13 mouse cellular contexts compared by ENCODE assay signal in genomic region chr10:4046496-4046895, GRCm38 (mm10).
A peak's percentile ranks its signal among the peaks of the same experiment; 100 is the strongest.
DNase-seq lines count a peak whose midpoint lies in the region; ATAC-seq and TF ChIP-seq lines count a peak whose summit lies in the region.
"Had no signal": no experiment of that assay in that cellular context is flagged by ENCODE, and none has a peak within 500 bp of the region (broad histone marks: within the 10 kb centered on the region; RNA-seq: fewer than 3 reads in every experiment).

No protein-coding gene starts in this region.

- no peak overlapping the region for H3K9ac ChIP-seq in intestine, embryonic 14.5 days (ENCODE audit: low read length)
- no peak overlapping the region for H3K9ac ChIP-seq in intestine, postnatal 0 days (ENCODE audit: low read depth, low read length)
- H3K9ac ChIP-seq in heart, embryonic 16.5 days (ENCODE audit: low read length): no peak overlapping the region
- H3K9ac ChIP-seq in lung, postnatal 0 days (replicated peaks; ENCODE audit: low read depth): no peak overlapping the region
- H3K9ac ChIP-seq: neural tube, embryonic 13.5 days had no signal

- DNase-seq in intestine, embryonic 14.5 days (ENCODE audit: low spot score): no peak
- peak; percentile 62 for DNase-seq in adipocyte (ENCODE audit: low spot score)
- DNase-seq in lung, postnatal 0 days (ENCODE audit: low spot score): peak; percentile 37
- no peak for DNase-seq in cerebellum, adult 8-10 months
- DNase-seq in frontal cortex, postnatal 14 days (ENCODE audit: low spot score in 2 of 2): no peak
- DNase-seq in T-cell, adult 2 months (ENCODE audit: low spot score): no peak
- DNase-seq: cerebellum, adult 2 months; right cerebral cortex, postnatal 14 days; thymus, adult 18-20 months had no signal

- H3K4me2 ChIP-seq in intestine, embryonic 14.5 days (ENCODE audit: low read length): no peak overlapping the region
- no peak overlapping the region for H3K4me2 ChIP-seq in intestine, postnatal 0 days (replicated peaks; ENCODE audit: low read depth)
- H3K4me2 ChIP-seq in heart, embryonic 16.5 days (ENCODE audit: low read depth, low read length): no peak overlapping the region
- 0 out of 2 replicates have a peak overlapping the region, but pooled peaks have one; percentile 25 for H3K4me2 ChIP-seq in lung, postnatal 0 days (replicated peaks; ENCODE audit: low read depth, low read length)
- H3K4me2 ChIP-seq: neural tube, embryonic 13.5 days had no signal

- 0 out of 2 replicates have a peak, but pooled peaks have one; percentile 43 for ATAC-seq in intestine, embryonic 14.5 days (replicated peaks; ENCODE audit: low FRiP score, low TSS enrichment, low read depth)
- ATAC-seq in intestine, postnatal 0 days: no peak
- ATAC-seq in heart, embryonic 16.5 days (replicated peaks; ENCODE audit: extremely low read depth, insufficient read depth, low FRiP score): 0 out of 2 replicates have a peak, but pooled peaks have one; percentile 38
- ATAC-seq in lung, postnatal 0 days: no peak; the same call in 1 of the 2 replicates

- no peaks in the 10 kb centered on the region for H3K9me3 ChIP-seq in intestine, embryonic 14.5 days (ENCODE audit: control insufficient read depth, low read length)
- no peaks in the 10 kb centered on the region for H3K9me3 ChIP-seq in intestine, postnatal 0 days (ENCODE audit: control insufficient read depth)
- H3K9me3 ChIP-seq in heart, embryonic 16.5 days (replicated peaks; ENCODE audit: control insufficient read depth, low read length): no peaks in the 10 kb centered on the region
- H3K9me3 ChIP-seq in lung, postnatal 0 days (ENCODE audit: low read length): no peaks in the 10 kb centered on the region
- H3K9me3 ChIP-seq: megakaryocyte, embryonic 14.5 days; neural tube, embryonic 13.5 days had no signal

- no peak for TF ChIP-seq CTCF in intestine, postnatal 0 days (IDR thresholded peaks at IDR 0.05; ENCODE audit: low read depth)
- TF ChIP-seq CTCF in lung, postnatal 0 days (IDR thresholded peaks at IDR 0.05): no peak

- H3K27me3 ChIP-seq in intestine, embryonic 14.5 days (replicated peaks; ENCODE audit: control insufficient read depth, insufficient read depth, low read length): no peaks in the 10 kb centered on the region
- no peaks in the 10 kb centered on the region for H3K27me3 ChIP-seq in intestine, postnatal 0 days (replicated peaks; ENCODE audit: control insufficient read depth, insufficient read depth, low read length)
- no peaks in the 10 kb centered on the region for H3K27me3 ChIP-seq in heart, embryonic 16.5 days (ENCODE audit: control insufficient read depth, insufficient read depth, low read length)
- no peaks in the 10 kb centered on the region for H3K27me3 ChIP-seq in lung, postnatal 0 days (replicated peaks; ENCODE audit: insufficient read depth, low read length)
- H3K27me3 ChIP-seq: megakaryocyte, embryonic 14.5 days; neural tube, embryonic 13.5 days had no signal

- peak overlapping the region; percentile 57 for H3K27ac ChIP-seq in intestine, embryonic 14.5 days (ENCODE audit: low read depth)
- H3K27ac ChIP-seq in intestine, postnatal 0 days (ENCODE audit: low read depth, low read length): no peak overlapping the region
- peak overlapping the region; percentile 63 for H3K27ac ChIP-seq in heart, embryonic 16.5 days (ENCODE audit: low read length)
- H3K27ac ChIP-seq in lung, postnatal 0 days (ENCODE audit: low read length): peak overlapping the region; percentile 69
- H3K27ac ChIP-seq: neural tube, embryonic 13.5 days had no signal

- no peak for TF ChIP-seq EP300 in lung, postnatal 0 days (IDR thresholded peaks at IDR 0.05)

- H3K4me1 ChIP-seq in intestine, embryonic 14.5 days (replicated peaks; ENCODE audit: control insufficient read depth, insufficient read depth, low read length): peaks cover 4% of the 10 kb centered on the region
- no peaks in the 10 kb centered on the region for H3K4me1 ChIP-seq in intestine, postnatal 0 days (replicated peaks; ENCODE audit: control insufficient read depth, insufficient read depth, low read length)
- H3K4me1 ChIP-seq in heart, embryonic 16.5 days (ENCODE audit: control insufficient read depth, insufficient read depth, low read length): 0 out of 2 replicates have a peak, but pooled peaks cover 3% of the 10 kb centered on the region
- no peaks in the 10 kb centered on the region for H3K4me1 ChIP-seq in lung, postnatal 0 days (ENCODE audit: insufficient read depth, low read depth, low read length)
- H3K4me1 ChIP-seq: neural tube, embryonic 13.5 days had no signal

- H3K36me3 ChIP-seq in intestine, embryonic 14.5 days (ENCODE audit: control insufficient read depth, insufficient read depth, low read length): peaks cover 9% of the 10 kb centered on the region; the same call in 1 of the 2 replicates
- H3K36me3 ChIP-seq in intestine, postnatal 0 days (ENCODE audit: control insufficient read depth, insufficient read depth): peaks cover 6% of the 10 kb centered on the region
- H3K36me3 ChIP-seq in heart, embryonic 16.5 days (ENCODE audit: control insufficient read depth, insufficient read depth): no peaks in the 10 kb centered on the region
- H3K36me3 ChIP-seq in lung, postnatal 0 days (ENCODE audit: insufficient read depth, low read length): no peaks in the 10 kb centered on the region
- H3K36me3 ChIP-seq: neural tube, embryonic 13.5 days had no signal

- no peak overlapping the region for H3K4me3 ChIP-seq in intestine, embryonic 14.5 days (ENCODE audit: low read depth, low read length)
- no peak overlapping the region for H3K4me3 ChIP-seq in intestine, postnatal 0 days (ENCODE audit: low read depth, low read length)
- H3K4me3 ChIP-seq in heart, embryonic 16.5 days (ENCODE audit: low read length): no peak overlapping the region
- H3K4me3 ChIP-seq in lung, postnatal 0 days (ENCODE audit: low read depth, low read length): no peak overlapping the region
- H3K4me3 ChIP-seq: megakaryocyte, embryonic 14.5 days; neural tube, embryonic 13.5 days had no signal

- 38% methylated on average over 4 of the region's 4 CpGs for WGBS in intestine, embryonic 14.5 days
- WGBS in intestine, postnatal 0 days: 37% methylated on average over 4 of the region's 4 CpGs
- WGBS in heart, embryonic 16.5 days: 44% methylated on average over 4 of the region's 4 CpGs
- WGBS in lung, postnatal 0 days: 29% methylated on average over 4 of the region's 4 CpGs

Comparison
In these comparisons a context has a peak if more than half of its experiments do, and no peak if none do; other contexts are left out.
1. ATAC-seq: peak in intestine, embryonic 14.5 days (single experiment) and heart, embryonic 16.5 days (single experiment); none in intestine, postnatal 0 days (single experiment) and lung, postnatal 0 days (single experiment).
2. DNase-seq: peak in adipocyte (single experiment) and lung, postnatal 0 days (single experiment); none in intestine, embryonic 14.5 days (single experiment), cerebellum, adult 8-10 months (single experiment), frontal cortex, postnatal 14 days (0 of 2) and T-cell, adult 2 months (single experiment).